Mouse (Mus musculus): ENCODE measurements around the gene Scly. TPM values are rescaled to one million over a fixed set of nuclear protein-coding genes. Genes with fewer than 3 reads are reported as not detected.

Scly gene
- polyA plus RNA-seq, 1 experiment = 10.6 TPM

DNA sequence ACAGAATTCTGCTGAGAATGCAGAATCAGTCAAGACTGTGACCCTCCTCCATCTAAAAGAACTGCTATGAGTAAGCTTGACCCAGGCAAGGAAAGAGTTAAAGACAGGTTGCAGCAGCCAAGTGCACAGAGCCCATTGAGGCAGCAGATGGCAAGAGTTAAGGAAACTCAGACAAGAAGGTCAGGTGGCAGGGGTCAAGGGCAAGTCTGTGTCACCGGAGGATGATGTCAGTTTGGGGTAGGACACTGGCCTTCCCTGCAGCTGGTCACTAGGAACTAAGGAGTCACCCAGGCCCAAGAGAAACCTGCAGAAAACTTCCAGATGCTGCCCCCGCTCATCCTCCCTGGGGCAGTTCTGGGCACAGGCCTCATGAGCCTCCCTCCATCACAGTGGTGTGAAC is 26.5 kb downstream of the Scly start:
- no peak overlapping the region for H3K4me3 ChIP-seq (ENCODE audit: insufficient read depth, low read depth, low read length)
- no peaks in the 10 kb centered on the region for H3K4me1 ChIP-seq (ENCODE audit: control insufficient read depth, insufficient read depth, insufficient read length, low read length)
- H3K27ac ChIP-seq (replicated peaks; ENCODE audit: low read depth, low read length) = no peak overlapping the region

DNA sequence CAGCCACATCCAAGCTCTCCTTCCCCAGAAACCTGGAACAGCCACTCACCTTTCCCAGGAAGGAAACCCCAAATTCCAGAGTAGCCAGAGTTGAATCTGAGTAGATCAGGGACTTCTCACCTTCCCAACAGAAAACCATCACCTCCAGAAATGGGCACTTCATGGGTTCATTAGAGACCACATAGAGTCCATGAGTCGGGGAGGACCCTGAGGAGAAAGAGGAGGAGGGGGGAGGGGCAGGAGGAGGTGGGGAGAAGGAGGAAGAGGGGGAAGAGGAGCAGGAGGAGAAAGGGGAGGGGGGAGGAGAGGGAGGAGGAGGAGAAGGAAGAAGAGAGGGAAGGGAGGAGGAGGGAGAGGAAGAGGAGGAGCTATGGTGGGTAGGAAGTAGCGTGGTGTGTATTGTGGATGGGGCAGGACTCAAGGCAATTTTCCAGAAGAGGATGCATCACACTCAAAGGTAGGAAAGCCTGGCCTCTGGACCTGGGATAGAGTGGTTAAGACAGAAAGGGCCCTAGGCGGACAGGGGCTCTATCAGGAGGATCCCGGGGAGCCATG is 27.4 kb downstream of the Scly start:
- no peak overlapping the region for H3K27ac ChIP-seq (replicated peaks; ENCODE audit: low read depth, low read length)
- no peak overlapping the region for H3K4me3 ChIP-seq (ENCODE audit: insufficient read depth, low read depth, low read length)
- H3K4me1 ChIP-seq (ENCODE audit: control insufficient read depth, insufficient read depth, insufficient read length, low read length) = no peaks in the 10 kb centered on the region

GRCm38 (mm10) chr1:91332102-91332501 is 34.0 kb downstream of the Scly start:
- Histone ChIP-seq H3K4me3 (ENCODE audit: insufficient read depth, low read depth, low read length) (no peak overlapping the region), H3K27ac (replicated peaks; ENCODE audit: low read depth, low read length) (no peak overlapping the region), H3K4me1 (ENCODE audit: control insufficient read depth, insufficient read depth, insufficient read length, low read length) (no peaks in the 10 kb centered on the region)

DNA sequence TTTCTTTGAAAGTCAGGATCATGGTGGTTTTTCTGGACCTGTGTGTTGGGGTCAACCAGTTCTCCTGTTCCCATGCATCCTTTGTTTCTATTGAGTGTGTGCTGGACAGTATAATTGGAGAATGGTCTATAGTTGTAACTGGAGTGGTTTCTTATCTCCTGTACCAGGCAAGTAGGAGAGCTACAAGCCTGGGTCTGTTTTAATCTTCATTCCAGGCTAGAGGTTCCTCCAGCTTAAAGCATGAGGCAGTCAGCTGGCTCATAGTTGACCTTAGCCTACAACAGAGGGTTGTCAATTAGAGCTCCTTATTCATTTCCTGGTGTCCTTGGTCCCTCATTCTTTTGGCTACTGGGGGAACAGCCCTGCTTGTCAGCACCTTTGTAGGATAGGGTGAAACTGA is 35.4 kb downstream of the Scly start:
- Histone ChIP-seq H3K4me1 (ENCODE audit: control insufficient read depth, insufficient read depth, insufficient read length, low read length) (no peaks in the 10 kb centered on the region), H3K4me3 (ENCODE audit: insufficient read depth, low read depth, low read length) (no peak overlapping the region), H3K27ac (replicated peaks; ENCODE audit: low read depth, low read length) (no peak overlapping the region)

- no peak overlapping the region for H3K27ac ChIP-seq (replicated peaks; ENCODE audit: low read depth, low read length)
- H3K4me1 ChIP-seq (ENCODE audit: control insufficient read depth, insufficient read depth, insufficient read length, low read length) = no peaks in the 10 kb centered on the region
- H3K4me3 ChIP-seq (ENCODE audit: insufficient read depth, low read depth, low read length) = no peak overlapping the region
Measured at GRCm38 (mm10) chr1:91337355-91337754, 39.2 kb downstream of the Scly start.

- Histone ChIP-seq H3K4me3 (ENCODE audit: insufficient read depth, low read depth, low read length) (no peak overlapping the region), H3K27ac (replicated peaks; ENCODE audit: low read depth, low read length) (no peak overlapping the region), H3K4me1 (ENCODE audit: control insufficient read depth, insufficient read depth, insufficient read length, low read length) (no peaks in the 10 kb centered on the region)
Measured at GRCm38 (mm10) chr1:91344001-91344400, 45.9 kb downstream of the Scly start.

GRCm38 (mm10) chr1:91344921-91345685 is 47.0 kb downstream of the Scly start:
- no peak overlapping the region for H3K4me3 ChIP-seq (ENCODE audit: insufficient read depth, low read depth, low read length)
- H3K4me1 ChIP-seq (ENCODE audit: control insufficient read depth, insufficient read depth, insufficient read length, low read length) = no peaks in the 10 kb centered on the region
- H3K27ac ChIP-seq (replicated peaks; ENCODE audit: low read depth, low read length) = no peak overlapping the region

GRCm38 (mm10) chr1:91346892-91347291 is 48.8 kb downstream of the Scly start:
- H3K4me3 ChIP-seq (ENCODE audit: insufficient read depth, low read depth, low read length) = no peak overlapping the region
- no peaks in the 10 kb centered on the region for H3K4me1 ChIP-seq (ENCODE audit: control insufficient read depth, insufficient read depth, insufficient read length, low read length)
- H3K27ac ChIP-seq (replicated peaks; ENCODE audit: low read depth, low read length) = no peak overlapping the region

DNA sequence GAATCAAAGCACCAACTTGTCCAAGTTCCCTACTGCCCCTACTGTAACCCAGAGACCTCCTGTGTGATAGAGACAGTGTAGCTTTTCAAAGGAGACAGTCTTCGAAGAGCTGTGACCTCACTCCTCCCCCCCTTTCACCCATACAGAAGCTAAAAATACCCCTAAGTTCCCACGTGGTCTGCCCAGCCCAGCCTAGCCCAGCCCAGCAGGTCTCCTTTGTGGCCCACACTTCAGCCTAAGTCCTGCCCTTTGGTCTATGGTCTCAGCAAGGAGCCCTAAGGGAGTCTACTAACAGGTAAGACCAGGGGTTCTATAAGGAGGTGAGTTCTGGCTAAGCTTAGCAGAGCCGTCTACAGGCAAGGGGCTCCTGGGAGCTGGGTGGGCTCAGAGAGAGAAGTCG is 52.7 kb downstream of the Scly start, which contains the start of gene Klhl30:
TSS of gene Klhl30 (plus strand) at position 176 of the 400 bp plus-strand sequence.
- no peak within 1 kb of the TSS for H3K4me3 ChIP-seq (ENCODE audit: insufficient read depth, low read depth, low read length)
- no peak within 1 kb of the TSS for H3K27ac ChIP-seq (replicated peaks; ENCODE audit: low read depth, low read length)
- no peaks in the 10 kb centered on the region for H3K4me1 ChIP-seq (ENCODE audit: control insufficient read depth, insufficient read depth, insufficient read length, low read length)

DNA sequence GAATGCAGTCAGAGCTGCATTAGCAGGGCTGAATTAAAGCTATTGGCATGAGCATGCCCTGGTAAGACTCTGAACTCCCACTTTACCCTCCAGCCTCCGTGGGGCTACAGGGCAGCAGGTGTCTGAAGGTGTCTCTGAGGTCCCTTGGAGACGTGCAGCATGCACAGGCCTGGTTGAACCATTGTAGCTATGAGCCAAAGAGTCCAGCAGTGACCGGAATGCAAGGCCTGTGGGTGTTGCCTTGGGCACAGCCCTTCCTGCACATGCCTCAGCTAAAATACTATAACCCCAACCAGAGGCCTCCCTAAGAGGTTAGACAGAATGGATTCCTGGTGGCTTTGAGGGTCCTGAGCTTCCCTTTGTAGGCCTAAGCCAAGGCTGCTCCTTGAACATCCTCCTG is 53.1 kb downstream of the Scly start:
- H3K4me1 ChIP-seq (ENCODE audit: control insufficient read depth, insufficient read depth, insufficient read length, low read length) = no peaks in the 10 kb centered on the region
- no peak overlapping the region for H3K4me3 ChIP-seq (ENCODE audit: insufficient read depth, low read depth, low read length)
- H3K27ac ChIP-seq (replicated peaks; ENCODE audit: low read depth, low read length) = no peak overlapping the region

DNA sequence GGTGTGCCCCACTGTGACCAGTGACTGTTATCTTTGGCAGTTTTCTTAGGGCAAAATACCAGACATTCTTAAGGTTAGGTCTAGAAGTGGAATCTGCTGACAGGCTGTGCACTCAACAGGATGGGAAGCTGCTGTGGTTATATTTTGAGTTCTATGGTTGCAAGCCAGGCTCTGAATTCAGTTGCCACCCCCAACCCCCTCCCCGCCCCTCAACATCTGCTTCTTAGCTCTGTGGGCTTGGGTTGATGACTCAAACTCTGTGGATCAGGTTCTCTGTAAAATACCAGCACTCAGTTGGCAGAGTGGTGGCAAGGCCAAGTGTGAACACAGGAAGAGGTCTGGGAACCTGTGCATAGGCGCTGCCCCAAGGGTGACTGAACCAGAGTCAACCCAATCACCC is 54.1 kb downstream of the Scly start:
- no peak overlapping the region for H3K27ac ChIP-seq (replicated peaks; ENCODE audit: low read depth, low read length)
- no peak overlapping the region for H3K4me3 ChIP-seq (ENCODE audit: insufficient read depth, low read depth, low read length)
- no peaks in the 10 kb centered on the region for H3K4me1 ChIP-seq (ENCODE audit: control insufficient read depth, insufficient read depth, insufficient read length, low read length)

DNA sequence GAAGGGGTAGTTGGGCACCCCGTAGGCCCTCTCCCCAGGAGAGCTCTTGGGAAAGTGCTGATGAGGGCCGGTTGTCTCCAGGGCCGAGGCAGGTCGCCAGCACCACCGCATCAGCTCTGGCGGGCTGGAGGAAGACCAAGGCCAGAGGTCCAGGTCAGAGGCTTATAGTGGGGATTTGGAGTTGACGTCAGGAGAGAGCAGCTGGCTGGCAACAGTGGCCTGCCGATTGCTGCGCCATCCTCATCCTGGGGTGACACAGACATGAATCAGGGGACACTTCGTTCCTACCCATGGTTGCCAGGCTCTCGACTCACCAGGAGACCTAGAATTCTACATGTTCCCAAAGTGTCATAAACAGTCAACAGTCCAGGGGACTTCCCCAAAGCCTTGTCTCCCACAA is 58.0 kb downstream of the Scly start:
- no peak overlapping the region for H3K27ac ChIP-seq (replicated peaks; ENCODE audit: low read depth, low read length)
- no peak overlapping the region for H3K4me3 ChIP-seq (ENCODE audit: insufficient read depth, low read depth, low read length)
- no peaks in the 10 kb centered on the region for H3K4me1 ChIP-seq (ENCODE audit: control insufficient read depth, insufficient read depth, insufficient read length, low read length)

- Histone ChIP-seq H3K4me3 (ENCODE audit: insufficient read depth, low read depth, low read length) (no peak overlapping the region), H3K27ac (replicated peaks; ENCODE audit: low read depth, low read length) (no peak overlapping the region), H3K4me1 (ENCODE audit: control insufficient read depth, insufficient read depth, insufficient read length, low read length) (no peaks in the 10 kb centered on the region)
Measured at GRCm38 (mm10) chr1:91362113-91362512, 64.0 kb downstream of the Scly start.

DNA sequence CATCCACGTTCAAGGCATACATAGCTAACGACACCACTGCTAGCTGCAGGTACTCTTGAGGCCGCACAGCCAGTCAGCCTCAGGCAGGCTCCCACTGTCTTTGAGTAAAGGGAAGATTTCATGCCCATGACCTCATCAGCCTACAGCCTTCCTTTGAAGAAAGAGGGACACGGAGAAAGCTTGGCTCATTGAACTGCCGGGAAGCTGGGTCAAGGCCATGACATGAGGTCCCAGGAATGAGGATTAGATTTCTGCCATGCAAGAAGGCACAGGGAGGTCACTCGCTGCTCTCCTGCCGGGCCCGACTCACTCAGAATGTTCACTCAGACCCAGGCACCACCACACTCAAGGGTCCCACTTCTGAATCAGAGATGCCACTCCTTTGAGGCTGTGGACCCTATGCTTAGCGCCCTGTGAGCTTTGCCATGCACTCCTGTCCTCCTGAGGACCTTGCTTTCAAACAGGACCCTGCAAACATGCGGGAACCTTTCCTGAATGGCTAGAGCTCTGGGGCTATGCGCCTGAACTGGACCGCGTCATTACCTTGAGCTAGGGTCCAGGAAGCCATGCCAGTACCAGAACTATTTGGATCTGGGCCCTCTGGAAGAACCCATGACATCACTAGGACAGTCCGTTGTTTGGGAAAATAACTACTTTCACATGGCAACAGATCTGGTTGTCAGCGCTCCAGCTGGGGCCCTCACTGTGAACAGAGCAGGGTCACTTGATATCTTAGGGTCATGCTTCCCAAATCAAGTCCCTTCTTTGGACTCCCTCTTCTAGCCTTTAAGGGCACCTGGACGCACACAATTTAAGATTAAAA is 66.9 kb downstream of the Scly start:
- Histone ChIP-seq H3K27ac (replicated peaks; ENCODE audit: low read depth, low read length) (no peak overlapping the region), H3K4me3 (ENCODE audit: insufficient read depth, low read depth, low read length) (no peak overlapping the region), H3K4me1 (ENCODE audit: control insufficient read depth, insufficient read depth, insufficient read length, low read length) (no peaks in the 10 kb centered on the region)

DNA sequence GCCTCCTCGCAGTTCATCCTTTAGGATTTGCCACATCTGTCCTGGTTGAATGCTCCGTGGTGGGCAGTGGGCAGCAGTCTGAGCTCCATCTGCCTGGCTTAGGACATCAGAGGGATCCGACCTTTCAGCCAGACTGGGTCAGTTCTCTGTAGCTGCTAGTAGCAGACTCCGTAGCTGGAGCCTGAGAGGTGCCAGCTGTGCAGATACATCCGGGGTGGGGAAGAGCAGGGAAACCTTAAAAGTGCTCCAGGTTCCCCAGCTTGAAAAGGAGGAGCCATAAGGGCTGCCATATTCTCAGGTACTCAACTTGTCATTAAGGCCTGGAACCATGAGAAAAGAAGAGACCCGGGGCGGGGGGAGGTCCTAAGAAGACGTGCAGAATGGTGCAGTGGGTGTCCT is 67.7 kb downstream of the Scly start:
- no peak overlapping the region for H3K27ac ChIP-seq (replicated peaks; ENCODE audit: low read depth, low read length)
- peak overlapping the region; percentile 31 for H3K4me3 ChIP-seq (ENCODE audit: insufficient read depth, low read depth, low read length)
- H3K4me1 ChIP-seq (ENCODE audit: control insufficient read depth, insufficient read depth, insufficient read length, low read length) = no peaks in the 10 kb centered on the region

Data from brown adipose tissue, adult 24 weeks (tissue).